Mouse (Mus musculus) MEL (cell line): ENCODE data around the gene Thap4. TPM values are rescaled to one million over a fixed set of nuclear protein-coding genes. Genes with fewer than 3 reads are reported as not detected.
A peak's percentile ranks its signal among the peaks of the same experiment; 100 is the strongest.

ENCODE experiments used
- DNase-seq: peaks from one replicate; pipeline ENCODE4 v3.0.0; 2011; ENCODE audit warnings: low read depth, low spot score
- H3K27ac ChIP-seq: 2 replicates; pipeline ENCODE4 v1.5.1; 2012; ENCODE audit warnings: low read depth, mild to moderate bottlenecking, control low read depth, low read length, moderate library complexity; ENCODE audit not compliant: control insufficient read depth
- H3K27me3 ChIP-seq, 2 experiments: fragments of 150-350 bp in 1 of 2; sonication (generic) in 1 of 2; 2 replicates each; pipeline ENCODE4 v1.6.1; 2012; ENCODE audit warnings: low read length in 2 of 2, mild to moderate bottlenecking in 2 of 2, improper control_type of control experiment in 1 of 2, moderate library complexity in 1 of 2; ENCODE audit not compliant: insufficient read depth in 2 of 2, control insufficient read depth in 1 of 2
- H3K36me3 ChIP-seq, 2 experiments: 2 replicates each; pipeline ENCODE4 v1.6.1; 2012 to 2014; ENCODE audit warnings: low read length in 2 of 2, improper control_type of control experiment in 1 of 2, inconsistent platforms in 1 of 2, mild to moderate bottlenecking in 1 of 2; ENCODE audit not compliant: insufficient read depth in 2 of 2, control insufficient read depth in 1 of 2
- H3K4me1 ChIP-seq, 2 experiments: fragments of 150-350 bp in 1 of 2; sonication (generic) in 1 of 2; 2 replicates each; pipeline ENCODE4 v1.6.1; 2012; ENCODE audit warnings: low read length in 2 of 2, improper control_type of control experiment in 1 of 2, mild to moderate bottlenecking in 1 of 2; ENCODE audit not compliant: insufficient read depth in 2 of 2, control insufficient read depth in 1 of 2
- H3K4me3 ChIP-seq, 2 experiments: fragments of 150-350 bp in 1 of 2; sonication (generic) in 1 of 2; 2 replicates each; pipeline ENCODE4 v1.5.1; 2012; ENCODE audit warnings: low read depth in 2 of 2, low read length in 2 of 2, mild to moderate bottlenecking in 2 of 2, moderate library complexity in 2 of 2, control low read depth in 1 of 2, improper control_type of control experiment in 1 of 2; ENCODE audit not compliant: control insufficient read depth in 1 of 2, insufficient read depth in 1 of 2
- H3K79me2 ChIP-seq: 2 replicates; pipeline ENCODE4 v1.6.1; 2012; ENCODE audit warnings: mild to moderate bottlenecking, low read length, moderate library complexity; ENCODE audit not compliant: control insufficient read depth, poor library complexity, insufficient read depth
- H3K9ac ChIP-seq: 2 replicates; pipeline ENCODE4 v1.6.1; 2012; ENCODE audit warnings: low read depth, mild to moderate bottlenecking, control low read depth, low read length, moderate library complexity; ENCODE audit not compliant: control insufficient read depth, poor library complexity, severe bottlenecking
- H3K9me3 ChIP-seq: fragments of 150-350 bp; sonication (generic); replicated peaks from 2 replicates; pipeline ENCODE4 v1.6.1; 2012; ENCODE audit warnings: mild to moderate bottlenecking, low read length, improper control_type of control experiment, moderate library complexity; ENCODE audit not compliant: insufficient read depth
- CHD1 ChIP-seq: IDR thresholded peaks from 2 replicates; pipeline ENCODE4 v1.6.1; 2012; ENCODE audit warnings: low read depth, mild to moderate bottlenecking, inconsistent platforms, low read length, improper control_type of control experiment
- ELF1 ChIP-seq: IDR thresholded peaks from 2 replicates; pipeline ENCODE4 v1.6.1; 2014; ENCODE audit warnings: low read depth, mild to moderate bottlenecking, inconsistent platforms, low read length, improper control_type of control experiment, moderate library complexity
- EP300 ChIP-seq, 2 experiments: IDR thresholded peaks; 2 replicates each; pipeline ENCODE4 v1.6.1; 2011; ENCODE audit warnings: improper control_type of control experiment in 2 of 2, low read length in 2 of 2, low read depth in 1 of 2, mild to moderate bottlenecking in 1 of 2
- ETS1 ChIP-seq: IDR thresholded peaks from 2 replicates; pipeline ENCODE4 v1.6.1; 2012; ENCODE audit warnings: low read depth, mild to moderate bottlenecking, inconsistent platforms, low read length, improper control_type of control experiment, moderate library complexity
- GABPA ChIP-seq: IDR thresholded peaks from 2 replicates; pipeline ENCODE4 v1.6.1; 2012; ENCODE audit warnings: low read depth, mild to moderate bottlenecking, inconsistent platforms, low read length, improper control_type of control experiment, moderate library complexity
- GATA1 ChIP-seq: IDR thresholded peaks from 2 replicates; pipeline ENCODE4 v1.6.1; 2011; ENCODE audit warnings: low read depth, low read length, improper control_type of control experiment
- HCFC1 ChIP-seq: IDR thresholded peaks from 2 replicates; pipeline ENCODE4 v1.6.1; 2012; ENCODE audit warnings: low read depth, mild to moderate bottlenecking, inconsistent platforms, low read length, improper control_type of control experiment, moderate library complexity
- JUND ChIP-seq: IDR thresholded peaks from 2 replicates; pipeline ENCODE4 v1.6.1; 2011; ENCODE audit warnings: low read depth, mild to moderate bottlenecking, improper control_type of control experiment, low read length
- MAX ChIP-seq: IDR thresholded peaks from 2 replicates; pipeline ENCODE4 v1.6.1; 2011; ENCODE audit warnings: low read length, improper control_type of control experiment
- MAZ ChIP-seq: IDR thresholded peaks from 2 replicates; pipeline ENCODE4 v1.6.1; 2012; ENCODE audit warnings: low read depth, mild to moderate bottlenecking, inconsistent platforms, low read length, improper control_type of control experiment
- MEF2A ChIP-seq: IDR thresholded peaks from 2 replicates; pipeline ENCODE4 v1.6.1; 2014; ENCODE audit warnings: low read depth, mild to moderate bottlenecking, inconsistent platforms, low read length, improper control_type of control experiment; ENCODE audit not compliant: poor library complexity, insufficient replicate concordance, severe bottlenecking; ENCODE audit errors: extremely low read depth
- MXI1 ChIP-seq: IDR thresholded peaks from 2 replicates; pipeline ENCODE4 v1.6.1; 2011; ENCODE audit warnings: mild to moderate bottlenecking, low read depth, low read length, improper control_type of control experiment
- MYB ChIP-seq: IDR thresholded peaks from 2 replicates; pipeline ENCODE4 v1.6.1; 2011; ENCODE audit warnings: mild to moderate bottlenecking, low read depth, low read length, improper control_type of control experiment
- NELFE ChIP-seq: IDR thresholded peaks from 2 replicates; pipeline ENCODE4 v1.6.1; 2011; ENCODE audit warnings: low read depth, low read length, improper control_type of control experiment
- NRF1 ChIP-seq: IDR thresholded peaks from 2 replicates; pipeline ENCODE4 v1.6.1; 2014; ENCODE audit warnings: low read depth, mild to moderate bottlenecking, inconsistent platforms, low read length, improper control_type of control experiment, moderate library complexity; ENCODE audit not compliant: poor library complexity, insufficient read depth, severe bottlenecking
- RCOR1 ChIP-seq: IDR thresholded peaks from 2 replicates; pipeline ENCODE4 v1.6.1; 2012; ENCODE audit warnings: low read depth, mild to moderate bottlenecking, inconsistent platforms, low read length, improper control_type of control experiment
- TCF12 ChIP-seq: IDR thresholded peaks from 2 replicates; pipeline ENCODE4 v1.6.1; 2014; ENCODE audit warnings: low read depth, mild to moderate bottlenecking, inconsistent platforms, low read length, improper control_type of control experiment, moderate library complexity
- ZC3H11A ChIP-seq: IDR thresholded peaks from 2 replicates; pipeline ENCODE4 v1.6.1; 2012; ENCODE audit warnings: low read depth, mild to moderate bottlenecking, inconsistent platforms, low read length, improper control_type of control experiment
- ZMIZ1 ChIP-seq: IDR thresholded peaks from 2 replicates; pipeline ENCODE4 v1.6.1; 2012; ENCODE audit warnings: low read depth, mild to moderate bottlenecking, inconsistent platforms, low read length, improper control_type of control experiment, moderate library complexity
- polyA plus RNA-seq, 2 experiments: library from polyadenylated mRNA; stranded (reverse) in 1 of 2; unstranded in 1 of 2; fragments of >175 nt in 1 of 2; fragments of >200 nt in 1 of 2; gene quantifications; 2 replicates each; pipeline versions ENCODE4 v1.2.1 to v1.2.4; 2012; ENCODE audit warnings: low replicate concordance in 2 of 2, low read depth in 1 of 2; ENCODE audit not compliant: insufficient read length in 2 of 2, insufficient read depth in 1 of 2, missing spikeins in 1 of 2
- total RNA-seq: library from RNA; depleted of rRNA; stranded (reverse); fragments of 300-350 nt; gene quantifications from 2 replicates; pipeline ENCODE4 v1.2.3, GENCODE M21; 2012

The Thap4 gene
- total and polyA plus RNA-seq, 3 experiments: 81.8 to 117 TPM; not detected in 1

DNA sequence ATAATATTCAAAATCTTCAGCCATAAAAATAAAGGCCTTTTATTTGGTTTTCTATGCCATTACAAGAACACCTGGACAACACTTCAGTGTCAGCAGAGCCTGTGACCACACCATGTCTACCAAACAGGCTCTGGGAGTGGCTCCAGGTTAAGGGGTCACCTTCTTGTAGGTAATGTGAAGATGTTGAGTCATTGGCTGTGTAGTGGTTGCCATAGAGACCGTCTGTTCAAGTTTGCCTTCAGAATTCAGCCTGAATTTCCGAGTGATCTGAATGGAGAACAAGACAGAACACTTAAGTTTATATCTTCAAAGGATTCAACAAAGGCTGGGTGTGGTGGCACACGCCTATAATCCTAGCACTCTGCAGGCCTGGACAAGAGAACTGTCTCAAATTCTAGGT, 49.3 kb downstream of the Thap4 start:
- DNase-seq: no peak
- H3K9me3 ChIP-seq: no peaks in the 10 kb centered on the region
- H3K9ac ChIP-seq: no peak overlapping the region
- H3K79me2 ChIP-seq: no peaks in the 10 kb centered on the region
- no peaks in the 10 kb centered on the region for H3K27me3 ChIP-seq
- no peak overlapping the region for H3K4me3 ChIP-seq
- no peak overlapping the region for H3K27ac ChIP-seq
- no peak for TF ChIP-seq MAX
- no peak for TF ChIP-seq MAZ
- no peak for TF ChIP-seq HCFC1
- no peak for TF ChIP-seq ZC3H11A
- no peak for TF ChIP-seq MYB
- peaks cover 2 to 5% of the 10 kb centered on the region in 2 experiments; a peak in 1 of 4 replicates for H3K4me1 ChIP-seq
- peaks cover 0 to 15% of the 10 kb centered on the region in 2 experiments; a peak in 3 of 4 replicates for H3K36me3 ChIP-seq

DNA sequence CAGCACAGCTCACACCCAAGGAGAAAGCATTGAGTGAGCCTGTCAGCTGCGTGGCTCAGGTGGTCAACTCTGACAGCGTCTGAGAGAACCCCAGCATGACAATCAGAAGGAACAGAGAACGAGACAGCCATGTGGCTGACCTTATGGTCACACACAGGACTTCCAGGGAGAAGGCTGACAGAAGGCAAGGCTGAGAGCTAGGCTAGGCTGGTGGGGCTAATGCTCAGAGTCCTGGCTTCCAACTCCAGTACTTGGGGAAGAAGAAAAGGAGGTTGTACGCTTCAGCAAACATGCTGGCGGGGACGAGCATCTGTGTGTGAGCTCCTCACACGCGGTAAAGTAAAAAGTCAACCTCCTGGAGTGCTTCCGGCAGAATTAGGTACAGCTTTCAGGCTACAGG, 50.3 kb downstream of the Thap4 start:
- Histone ChIP-seq H3K9ac (no peak overlapping the region), H3K27me3 (no peaks in the 10 kb centered on the region), H3K9me3 (no peaks in the 10 kb centered on the region), H3K4me3 (no peak overlapping the region), H3K4me1 (peaks cover 2 to 5% of the 10 kb centered on the region in 2 experiments; a peak in 1 of 4 replicates), H3K27ac (no peak overlapping the region), H3K79me2 (no peaks in the 10 kb centered on the region), H3K36me3 (peaks cover 0 to 15% of the 10 kb centered on the region in 2 experiments; a peak in 3 of 4 replicates)
- TF ChIP-seq MXI1: no peak
- no peak for DNase-seq

DNA sequence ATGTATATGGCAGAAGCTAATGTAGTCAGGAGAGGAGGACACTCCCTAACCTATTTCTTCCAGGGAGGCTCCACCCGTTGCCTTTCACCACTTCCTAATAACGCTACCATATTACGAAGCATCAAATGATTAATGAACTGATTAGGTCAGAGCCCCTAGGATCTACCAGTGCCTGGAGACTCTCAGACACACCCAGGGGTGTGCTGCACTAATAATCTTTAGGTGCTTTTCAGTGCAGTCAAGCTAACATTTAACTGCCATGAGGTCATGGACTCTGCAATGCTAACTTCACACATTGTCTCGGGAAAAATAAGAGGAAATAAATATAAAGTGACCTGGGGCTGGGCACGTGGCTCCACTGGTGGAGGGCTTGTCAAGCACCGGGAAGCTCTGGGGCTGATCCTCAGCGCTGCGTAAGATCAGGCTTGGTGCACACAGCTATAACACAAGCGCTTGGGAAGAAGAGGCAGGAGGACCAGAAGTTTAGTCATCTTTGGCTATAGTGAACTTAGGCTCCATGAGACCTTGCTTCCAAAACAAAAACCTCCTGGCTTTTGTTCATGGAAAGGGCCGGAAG, 51.1 kb downstream of the Thap4 start:
- TF ChIP-seq NRF1 (no peak), TCF12 (no peak), ELF1 (no peak), NELFE (no peak), EP300 (IDR thresholded peaks at IDR 0.05; ENCODE audit: low read depth in 1 of 2, low read length in 2 of 2) (no peak), ZMIZ1 (no peak), RCOR1 (no peak), GABPA (no peak), GATA1 (no peak), CHD1 (no peak), ETS1 (no peak), MEF2A (no peak), JUND (no peak)
- TF ChIP-seq, all 39 proteins: peak for 0
- peaks cover 2 to 5% of the 10 kb centered on the region in 2 experiments; a peak in 1 of 4 replicates for H3K4me1 ChIP-seq
- H3K4me3 ChIP-seq: no peak overlapping the region
- peak; percentile 46 for DNase-seq
- no peaks in the 10 kb centered on the region for H3K9me3 ChIP-seq
- no peak overlapping the region for H3K27ac ChIP-seq
- H3K9ac ChIP-seq: no peak overlapping the region
- no peaks in the 10 kb centered on the region for H3K79me2 ChIP-seq
- H3K27me3 ChIP-seq: no peaks in the 10 kb centered on the region
- peaks cover 0 to 15% of the 10 kb centered on the region in 2 experiments; a peak in 3 of 4 replicates for H3K36me3 ChIP-seq
